Mouse (Mus musculus) midbrain, postnatal 0 days (tissue): ENCODE measurements around the gene 1700123O20Rik. TPM values are rescaled to one million over a fixed set of nuclear protein-coding genes. Genes with fewer than 3 reads are reported as not detected.

Experiments
- ATAC-seq: fragments of 200-750 bp; cut with Nextera tagmentation; 2 replicates; pipeline ENCODE4 v1.8.0; 2017; ENCODE audit warnings: moderate number of reproducible peaks, mild to moderate bottlenecking, moderate TSS enrichment, moderate library complexity; ENCODE audit not compliant: low FRiP score
- DNase-seq: peaks from one replicate; pipeline ENCODE4 v3.0.0-alpha.2; 2015; ENCODE audit warnings: low spot score
- H3K27ac ChIP-seq: fragments of 300-500 bp; sonication (generic); 2 replicates; pipeline ENCODE4 v1.5.1; 2014; ENCODE audit warnings: low read depth, mild to moderate bottlenecking, low read length, mixed read lengths
- H3K27me3 ChIP-seq: fragments of 300-500 bp; sonication (generic); 2 replicates; pipeline ENCODE4 v1.6.1; 2014; ENCODE audit warnings: low read length, control low read depth, mixed read lengths; ENCODE audit not compliant: insufficient read depth
- H3K36me3 ChIP-seq: fragments of 300-500 bp; sonication (generic); 2 replicates; pipeline ENCODE4 v1.6.1; 2014; ENCODE audit warnings: low read length, control low read depth, mixed read lengths; ENCODE audit not compliant: insufficient read depth
- H3K4me1 ChIP-seq: fragments of 300-500 bp; sonication (generic); 2 replicates; pipeline ENCODE4 v1.6.1; 2014; ENCODE audit warnings: mild to moderate bottlenecking, control low read depth, antibody characterized with exemption, low read length, mixed read lengths; ENCODE audit not compliant: insufficient read depth
- H3K4me2 ChIP-seq: fragments of 300-500 bp; sonication (generic); 2 replicates; pipeline ENCODE4 v1.6.1; 2014; ENCODE audit warnings: low read depth, mild to moderate bottlenecking, low read length, mixed read lengths; ENCODE audit not compliant: poor library complexity, severe bottlenecking
- H3K4me3 ChIP-seq: fragments of 300-500 bp; sonication (generic); 2 replicates; pipeline ENCODE4 v1.5.1; 2014; ENCODE audit warnings: low read depth, mild to moderate bottlenecking, low read length, moderate library complexity
- H3K9ac ChIP-seq: fragments of 300-500 bp; sonication (generic); replicated peaks from 2 replicates; pipeline ENCODE4 v1.6.1; 2014; ENCODE audit warnings: mild to moderate bottlenecking, low read length, moderate library complexity, mixed read lengths; ENCODE audit not compliant: poor library complexity, severe bottlenecking
- H3K9me3 ChIP-seq: fragments of 300-500 bp; sonication (generic); 2 replicates; pipeline ENCODE4 v1.6.1; 2016; ENCODE audit warnings: low read length, control low read depth
- CTCF ChIP-seq: IDR thresholded peaks from 2 replicates; pipeline ENCODE4 v1.5.1; 2016; ENCODE audit warnings: antibody characterized with exemption, mild to moderate bottlenecking
- WGBS: fragments of 180-500 bp; shearing (Covaris S2); extraction: QIAGEN DNeasy Blood & Tissue Kit; methylation state at CpG from one replicate; pipeline ENCODE4 v1.1.7; 2014; 5-methylcytosine and 5-hydroxymethylcytosine counted together
- polyA plus RNA-seq: library from polyadenylated mRNA; unstranded; fragments of >200 nt; fragmentation: Nextera tagmentation; extraction: Ambion mirVana; gene quantifications from 2 replicates; pipeline ENCODE4 v1.2.1, GENCODE M21; 2015
- total RNA-seq: library from RNA; depleted of rRNA; stranded (reverse); fragments of >200 nt; gene quantifications from 2 replicates; pipeline ENCODE4 v1.2.3, GENCODE M21; 2014

Gene 1700123O20Rik
- total and polyA plus RNA-seq, 2 experiments from 2014 or later, result 46.5 to 61.1 TPM

- H3K27ac ChIP-seq, result no peak overlapping the region
- H3K4me2 ChIP-seq, result no peak overlapping the region
- 0 out of 2 replicates have a peak overlapping the region, but pooled peaks have one; percentile 13 for H3K9ac ChIP-seq
- H3K4me1 ChIP-seq, result peaks cover 3% of the 10 kb centered on the region
- H3K36me3 ChIP-seq, result peaks cover 30% of the 10 kb centered on the region
- TF ChIP-seq CTCF, result peak; percentile 98
- no peak overlapping the region for H3K4me3 ChIP-seq
- DNase-seq (peak; percentile 97), ATAC-seq (peak; percentile 49)
- no peaks in the 10 kb centered on the region for H3K27me3 ChIP-seq
- no peaks in the 10 kb centered on the region for H3K9me3 ChIP-seq
- 65% methylated on average over 23 of the region's 23 CpGs for WGBS
Measured at GRCm38 (mm10) chr14:54650621-54651454, 35.2 kb upstream of the 1700123O20Rik start.

DNA sequence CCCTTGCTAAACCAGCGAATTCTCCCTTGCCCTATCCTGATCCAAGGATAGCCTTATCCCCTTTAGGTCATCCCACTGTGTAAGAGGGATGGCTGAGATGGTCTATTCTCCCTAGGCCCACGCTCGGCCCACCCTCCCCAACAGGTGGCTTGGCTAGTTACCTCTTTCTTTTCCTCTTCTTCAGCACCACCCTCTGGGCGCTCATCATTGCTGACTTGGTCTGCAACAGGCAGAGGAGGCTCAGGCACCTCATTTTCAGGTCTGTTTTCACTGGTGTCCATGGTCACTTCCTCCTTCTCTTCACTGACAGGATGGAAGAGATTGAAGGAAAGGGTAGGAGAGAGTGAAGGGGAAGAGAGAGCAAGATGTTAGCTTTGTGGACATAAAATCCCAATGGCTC is 34.5 kb upstream of the 1700123O20Rik start:
- Histone ChIP-seq H3K4me2 (peak overlapping the region; percentile 71; the same call in 1 of the 2 replicates), H3K27me3 (no peaks in the 10 kb centered on the region), H3K4me1 (peaks cover 3% of the 10 kb centered on the region), H3K4me3 (no peak overlapping the region), H3K36me3 (peaks cover 30% of the 10 kb centered on the region), H3K9ac (0 out of 2 replicates have a peak overlapping the region, but pooled peaks have one; percentile 13), H3K27ac (no peak overlapping the region), H3K9me3 (no peaks in the 10 kb centered on the region)
- ATAC-seq, result peak; percentile 18; the same call in 1 of the 2 replicates
- DNase-seq, result no peak
- TF ChIP-seq CTCF, result no peak
- WGBS, result 75% methylated on average over 4 of the region's 4 CpGs

GRCm38 (mm10) chr14:54652787-54653186 is 33.2 kb upstream of the 1700123O20Rik start:
- Histone ChIP-seq H3K4me1 (peaks cover 3% of the 10 kb centered on the region), H3K27ac (peak overlapping the region; percentile 83), H3K4me3 (peak overlapping the region; percentile 58), H3K9me3 (no peaks in the 10 kb centered on the region), H3K36me3 (peaks cover 34% of the 10 kb centered on the region), H3K9ac (peak overlapping the region; percentile 80), H3K4me2 (peak overlapping the region; percentile 71), H3K27me3 (no peaks in the 10 kb centered on the region)
- TF ChIP-seq CTCF, result no peak
- DNase-seq (no peak), ATAC-seq (no peak; the same call in 1 of the 2 replicates)
- 0% methylated on average over 7 of the region's 7 CpGs for WGBS

GRCm38 (mm10) chr14:54653496-54653895 is 32.5 kb upstream of the 1700123O20Rik start:
- H3K27me3 ChIP-seq, result no peaks in the 10 kb centered on the region
- no peaks in the 10 kb centered on the region for H3K9me3 ChIP-seq
- H3K27ac ChIP-seq, result peak overlapping the region; percentile 83
- under 1% methylated on average over 12 of the region's 12 CpGs for WGBS
- H3K36me3 ChIP-seq, result peaks cover 34% of the 10 kb centered on the region
- H3K4me1 ChIP-seq, result peaks cover 3% of the 10 kb centered on the region
- peak overlapping the region; percentile 80 for H3K9ac ChIP-seq
- peak overlapping the region; percentile 58 for H3K4me3 ChIP-seq
- DNase-seq (peak; percentile 87), ATAC-seq (peak; percentile 81)
- peak overlapping the region; percentile 71 for H3K4me2 ChIP-seq
- no peak; the same call in 1 of the 2 replicates for TF ChIP-seq CTCF

DNA sequence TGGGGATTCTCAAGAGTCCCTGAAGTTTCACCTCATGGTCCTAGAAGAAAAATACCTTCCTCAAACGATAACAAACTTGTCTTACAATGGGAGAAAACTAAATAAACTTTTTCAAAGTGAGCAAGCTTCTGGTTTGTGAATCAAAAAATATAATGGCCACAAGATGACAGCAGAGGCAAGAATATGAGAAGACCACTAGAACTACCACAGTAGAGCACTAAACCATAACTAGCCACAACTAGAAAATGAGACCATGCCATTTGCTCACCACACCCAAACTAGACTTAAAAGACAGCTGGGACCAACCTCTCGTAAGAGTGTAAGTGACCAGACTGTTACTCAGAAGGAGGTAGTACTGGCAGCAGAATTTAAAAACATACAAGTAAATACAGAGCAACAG is 26.0 kb upstream of the 1700123O20Rik start:
- no peaks in the 10 kb centered on the region for H3K9me3 ChIP-seq
- ATAC-seq (no peak), DNase-seq (no peak)
- no peak overlapping the region for H3K4me2 ChIP-seq
- H3K27me3 ChIP-seq, result no peaks in the 10 kb centered on the region
- 0 out of 2 replicates have a peak, but pooled peaks have one; percentile 5 for TF ChIP-seq CTCF
- no peak overlapping the region for H3K4me3 ChIP-seq
- peaks cover 59% of the 10 kb centered on the region for H3K36me3 ChIP-seq
- 89% methylated on average over 2 of the region's 2 CpGs for whole genome bisulfite sequencing
- no peak overlapping the region for H3K27ac ChIP-seq
- H3K9ac ChIP-seq, result no peak overlapping the region
- H3K4me1 ChIP-seq, result no peaks in the 10 kb centered on the region
